Mouse (Mus musculus): ENCODE measurements around the gene Syngr1. TPM values are rescaled to one million over a fixed set of nuclear protein-coding genes. Genes with fewer than 3 reads are reported as not detected.

Syngr1 gene
- total and polyA plus RNA-seq, 3 experiments: 44.2 to 86.9 (median 74.6) TPM

GRCm38 (mm10) chr15:80092041-80092441, 907 bp downstream of the Syngr1 start:
- Histone ChIP-seq H3K4me1 (ENCODE audit: insufficient read depth, low read depth, low read length) (peaks cover 69% of the 10 kb centered on the region), H3K4me3 (ENCODE audit: low read depth, low read length) (peak overlapping the region; percentile 95), H3K27me3 (ENCODE audit: insufficient read depth, low read length) (no peaks in the 10 kb centered on the region), H3K36me3 (replicated peaks) (peaks cover 37% of the 10 kb centered on the region), H3K9me3 (replicated peaks) (no peaks in the 10 kb centered on the region)
- DNase-seq (ENCODE audit: low spot score): no peak
- TF ChIP-seq GATA2 (IDR thresholded peaks at IDR 0.05; ENCODE audit: borderline replicate concordance, low read depth, low read length) (no peak), CTCF (IDR thresholded peaks at IDR 0.05; ENCODE audit: low read depth, low read length) (no peak), GATA1 (IDR thresholded peaks at IDR 0.05; ENCODE audit: borderline replicate concordance, low read length) (no peak), POLR2AphosphoS5 (IDR thresholded peaks at IDR 0.05; ENCODE audit: insufficient replicate concordance, low read depth, low read length) (no peak), TAL1 (conservative IDR thresholded peaks at IDR 0.05; ENCODE audit: low read depth, low read length) (no peak)
- ATAC-seq (ENCODE audit: extremely low read depth, insufficient number of reproducible peaks, low FRiP score, poor library complexity, severe bottlenecking): no peak

DNA sequence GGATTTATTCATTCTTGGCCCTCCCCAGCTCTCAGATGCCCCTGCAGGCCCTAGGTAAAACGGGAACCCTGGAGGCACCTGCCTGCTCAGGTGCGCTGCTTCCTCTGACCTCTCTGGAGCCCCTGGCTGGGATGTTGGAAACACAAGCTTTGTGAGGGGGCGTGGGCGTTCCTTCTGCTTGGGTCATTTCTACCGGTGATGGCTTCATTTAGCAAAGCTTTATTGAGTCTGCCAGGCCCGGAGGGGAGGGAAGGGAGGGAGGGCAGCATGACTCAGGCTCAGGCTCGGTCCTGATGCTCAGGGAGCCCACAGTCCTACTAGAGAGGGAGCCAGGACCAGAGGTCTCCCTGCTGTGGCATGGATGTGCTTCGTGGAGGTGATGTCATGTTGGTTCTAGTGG, 1.5 kb downstream of the Syngr1 start:
- Histone ChIP-seq H3K4me3 (ENCODE audit: low read depth, low read length) (peak overlapping the region; percentile 95; the same call in 1 of the 2 replicates), H3K9me3 (replicated peaks) (no peaks in the 10 kb centered on the region), H3K36me3 (replicated peaks) (peaks cover 42% of the 10 kb centered on the region), H3K27me3 (ENCODE audit: insufficient read depth, low read length) (no peaks in the 10 kb centered on the region), H3K4me1 (ENCODE audit: insufficient read depth, low read depth, low read length) (peaks cover 72% of the 10 kb centered on the region)
- DNase-seq (ENCODE audit: low spot score) (peak; percentile 29), ATAC-seq (ENCODE audit: extremely low read depth, insufficient number of reproducible peaks, low FRiP score, poor library complexity, severe bottlenecking) (no peak)
- TF ChIP-seq POLR2AphosphoS5 (IDR thresholded peaks at IDR 0.05; ENCODE audit: insufficient replicate concordance, low read depth, low read length) (no peak), GATA2 (IDR thresholded peaks at IDR 0.05; ENCODE audit: borderline replicate concordance, low read depth, low read length) (no peak), TAL1 (conservative IDR thresholded peaks at IDR 0.05; ENCODE audit: low read depth, low read length) (no peak), GATA1 (IDR thresholded peaks at IDR 0.05; ENCODE audit: borderline replicate concordance, low read length) (no peak), CTCF (IDR thresholded peaks at IDR 0.05; ENCODE audit: low read depth, low read length) (no peak)

- no peak for DNase-seq (ENCODE audit: low spot score)
- Histone ChIP-seq H3K9me3 (replicated peaks) (no peaks in the 10 kb centered on the region), H3K36me3 (replicated peaks) (peaks cover 57% of the 10 kb centered on the region), H3K4me1 (ENCODE audit: insufficient read depth, low read depth, low read length) (peaks cover 78% of the 10 kb centered on the region), H3K4me3 (ENCODE audit: low read depth, low read length) (no peak overlapping the region), H3K27me3 (ENCODE audit: insufficient read depth, low read length) (no peaks in the 10 kb centered on the region)
- TF ChIP-seq POLR2AphosphoS5 (IDR thresholded peaks at IDR 0.05; ENCODE audit: insufficient replicate concordance, low read depth, low read length) (no peak), GATA2 (IDR thresholded peaks at IDR 0.05; ENCODE audit: borderline replicate concordance, low read depth, low read length) (no peak), TAL1 (conservative IDR thresholded peaks at IDR 0.05; ENCODE audit: low read depth, low read length) (no peak), CTCF (IDR thresholded peaks at IDR 0.05; ENCODE audit: low read depth, low read length) (no peak), GATA1 (IDR thresholded peaks at IDR 0.05; ENCODE audit: borderline replicate concordance, low read length) (no peak)
- ATAC-seq (ENCODE audit: extremely low read depth, insufficient number of reproducible peaks, low FRiP score, poor library complexity, severe bottlenecking): no peak
Measured at GRCm38 (mm10) chr15:80094201-80094600, 3.1 kb downstream of the Syngr1 start.

DNA sequence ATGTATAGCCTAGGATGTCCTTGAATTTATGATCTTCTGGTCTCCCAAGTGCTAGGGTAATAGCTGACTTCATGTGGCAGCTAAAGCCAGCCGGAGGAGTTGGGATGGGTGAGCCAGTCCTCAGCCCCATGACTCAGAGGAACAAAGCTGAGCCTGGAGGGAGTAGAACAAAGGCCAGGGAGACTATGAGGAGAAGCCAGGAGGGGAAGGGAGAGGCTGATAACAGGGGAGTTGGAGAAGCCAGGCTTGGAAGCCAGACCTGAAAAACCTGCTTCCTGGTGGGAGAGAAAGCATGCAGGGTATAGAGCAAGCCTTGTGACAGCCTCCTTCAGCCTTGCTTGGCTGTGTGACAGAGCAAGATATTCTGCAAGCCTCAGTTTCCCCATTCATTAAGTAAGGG, 4.5 kb downstream of the Syngr1 start:
- Histone ChIP-seq H3K27me3 (ENCODE audit: insufficient read depth, low read length) (no peaks in the 10 kb centered on the region), H3K4me3 (ENCODE audit: low read depth, low read length) (no peak overlapping the region), H3K9me3 (replicated peaks) (no peaks in the 10 kb centered on the region), H3K4me1 (ENCODE audit: insufficient read depth, low read depth, low read length) (peaks cover 81% of the 10 kb centered on the region), H3K36me3 (replicated peaks) (peaks cover 70% of the 10 kb centered on the region)
- ATAC-seq (ENCODE audit: extremely low read depth, insufficient number of reproducible peaks, low FRiP score, poor library complexity, severe bottlenecking) (no peak), DNase-seq (ENCODE audit: low spot score) (no peak)
- TF ChIP-seq CTCF (IDR thresholded peaks at IDR 0.05; ENCODE audit: low read depth, low read length) (no peak), GATA1 (IDR thresholded peaks at IDR 0.05; ENCODE audit: borderline replicate concordance, low read length) (no peak), TAL1 (conservative IDR thresholded peaks at IDR 0.05; ENCODE audit: low read depth, low read length) (no peak), POLR2AphosphoS5 (IDR thresholded peaks at IDR 0.05; ENCODE audit: insufficient replicate concordance, low read depth, low read length) (no peak), GATA2 (IDR thresholded peaks at IDR 0.05; ENCODE audit: borderline replicate concordance, low read depth, low read length) (no peak)

- Histone ChIP-seq H3K4me3 (ENCODE audit: low read depth, low read length) (peak overlapping the region; percentile 57; the same call in 1 of the 2 replicates), H3K9me3 (replicated peaks) (no peaks in the 10 kb centered on the region)
- no peak for TF ChIP-seq POLR2AphosphoS5 (IDR thresholded peaks at IDR 0.05; ENCODE audit: insufficient replicate concordance, low read depth, low read length)
- no peak for TF ChIP-seq GATA2 (IDR thresholded peaks at IDR 0.05; ENCODE audit: borderline replicate concordance, low read depth, low read length)
- TF ChIP-seq GATA1 (IDR thresholded peaks at IDR 0.05; ENCODE audit: borderline replicate concordance, low read length): no peak
- no peak for TF ChIP-seq TAL1 (conservative IDR thresholded peaks at IDR 0.05; ENCODE audit: low read depth, low read length)
- TF ChIP-seq CTCF (IDR thresholded peaks at IDR 0.05; ENCODE audit: low read depth, low read length): no peak
Measured at GRCm38 (mm10) chr15:80096406-80096805, 5.3 kb downstream of the Syngr1 start.

GRCm38 (mm10) chr15:80096946-80097881, 6.1 kb downstream of the Syngr1 start:
- H3K4me1 ChIP-seq (ENCODE audit: insufficient read depth, low read depth, low read length): peaks cover 79% of the 10 kb centered on the region
- DNase-seq (ENCODE audit: low spot score) (peak; percentile 59), ATAC-seq (ENCODE audit: extremely low read depth, insufficient number of reproducible peaks, low FRiP score, poor library complexity, severe bottlenecking) (peak; percentile 29; the same call in 1 of the 2 replicates)
- peak overlapping the region; percentile 57; the same call in 1 of the 2 replicates for H3K4me3 ChIP-seq (ENCODE audit: low read depth, low read length)
- peaks cover 87% of the 10 kb centered on the region for H3K36me3 ChIP-seq (replicated peaks)
- no peak; the same call in 1 of the 2 replicates for TF ChIP-seq TAL1 (conservative IDR thresholded peaks at IDR 0.05; ENCODE audit: low read depth, low read length)
- TF ChIP-seq CTCF (IDR thresholded peaks at IDR 0.05; ENCODE audit: low read depth, low read length): no peak
- no peak for TF ChIP-seq POLR2AphosphoS5 (IDR thresholded peaks at IDR 0.05; ENCODE audit: insufficient replicate concordance, low read depth, low read length)
- no peaks in the 10 kb centered on the region for H3K9me3 ChIP-seq (replicated peaks)
- no peaks in the 10 kb centered on the region for H3K27me3 ChIP-seq (ENCODE audit: insufficient read depth, low read length)

More at GRCm38 (mm10) chr15:80096406-80096805, 5.3 kb downstream of the Syngr1 start:
- Histone ChIP-seq H3K36me3 (replicated peaks) (peaks cover 79% of the 10 kb centered on the region), H3K27me3 (ENCODE audit: insufficient read depth, low read length) (no peaks in the 10 kb centered on the region), H3K4me1 (ENCODE audit: insufficient read depth, low read depth, low read length) (peaks cover 79% of the 10 kb centered on the region)
- ATAC-seq (ENCODE audit: extremely low read depth, insufficient number of reproducible peaks, low FRiP score, poor library complexity, severe bottlenecking) (no peak), DNase-seq (ENCODE audit: low spot score) (no peak)

All from G1E (cell line).